Mouse (Mus musculus) megakaryocyte, embryonic 14.5 days (primary cell): ENCODE measurements around the gene Morc1.

Experiments
- FLI1 ChIP-seq: IDR thresholded peaks from 2 replicates; pipeline ENCODE4 v1.6.1; 2012; ENCODE audit warnings: low read length, inconsistent platforms, mixed read lengths
- GATA1 ChIP-seq: IDR thresholded peaks from 3 replicates; pipeline ENCODE4 v1.6.1; 2012; ENCODE audit warnings: mixed read lengths, low read length, inconsistent platforms, borderline replicate concordance

DNA sequence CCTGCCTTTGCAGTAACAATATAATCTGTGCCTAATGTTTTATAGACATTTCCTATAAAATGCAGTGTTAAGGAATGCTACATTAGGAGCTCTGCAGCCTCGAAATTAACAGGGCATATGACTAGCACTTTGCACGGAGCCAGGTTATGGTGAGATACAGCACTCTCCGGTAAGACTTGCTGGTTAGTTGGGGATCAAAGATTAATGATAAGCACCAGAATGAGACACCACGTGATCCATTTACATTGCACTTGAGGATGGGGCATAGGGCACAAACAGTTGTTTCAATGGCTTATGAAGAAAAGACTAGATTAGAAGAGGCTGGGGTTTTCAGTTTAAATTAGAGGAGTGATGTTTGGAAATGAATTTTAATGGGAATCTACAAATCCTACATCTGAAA, 28.1 kb upstream of the Morc1 start:
- TF ChIP-seq GATA1 = no peak
- TF ChIP-seq FLI1 = no peak
